Mouse (Mus musculus): ENCODE results near the gene Psmb4.
"Not testable (repeated sequence)": the region's sequence is repeated elsewhere in the genome, so short reads cannot be mapped to it uniquely, and the experiment has no call there.

Gene Psmb4

GRCm38 (mm10) chr3:94886316-94887224 is at the start of gene Psmb4:
Psmb4 (minus strand) TSS chr3:94886961.
- peak; percentile 83 for DNase-seq (ENCODE audit: extremely low spot score)

DNA sequence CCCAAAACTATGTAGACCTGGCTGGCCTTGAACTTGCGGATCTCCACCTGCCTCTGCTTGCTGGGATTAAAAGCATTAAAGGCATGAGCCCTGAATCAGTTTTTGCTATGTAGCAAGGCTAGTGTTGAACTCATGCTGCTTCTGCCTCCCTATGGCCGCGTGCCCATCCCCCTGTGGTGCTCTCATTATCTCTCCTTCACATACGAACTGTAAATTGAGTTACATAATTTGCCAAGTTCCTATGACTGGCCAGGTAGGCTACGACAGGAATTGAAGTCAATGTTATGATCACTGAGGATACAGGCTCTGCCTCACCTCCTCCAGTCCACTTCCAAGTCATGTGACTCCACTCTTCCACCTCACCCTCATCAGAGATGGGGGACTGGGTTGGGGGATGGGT is 49.4 kb upstream of the Psmb4 start:
- DNase-seq (ENCODE audit: extremely low spot score): not testable (repeated sequence)

- DNase-seq (ENCODE audit: extremely low spot score): not testable (repeated sequence)
Measured at GRCm38 (mm10) chr3:94935332-94935731, 48.6 kb upstream of the Psmb4 start.

DNA sequence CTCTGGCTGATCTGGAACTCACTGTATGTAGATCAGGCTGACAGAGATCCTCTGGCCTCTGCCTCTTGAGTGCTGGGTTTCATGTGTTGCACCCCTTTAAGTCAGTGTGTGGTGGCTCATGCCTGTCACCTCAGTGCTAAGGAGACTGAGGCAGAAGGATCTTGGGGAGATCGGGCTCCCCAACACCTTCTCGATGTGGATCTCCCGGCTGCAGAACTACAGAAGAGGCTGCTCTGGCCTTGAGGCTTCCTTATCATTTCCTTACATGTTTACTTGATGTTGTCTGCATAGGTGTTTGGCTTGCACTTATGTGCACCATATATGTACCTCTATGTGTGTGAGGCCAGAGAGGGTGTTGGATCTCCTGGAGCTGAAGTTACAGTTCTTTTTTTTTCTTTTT is 47.8 kb upstream of the Psmb4 start:
- not testable (repeated sequence) for DNase-seq (ENCODE audit: extremely low spot score)

DNA sequence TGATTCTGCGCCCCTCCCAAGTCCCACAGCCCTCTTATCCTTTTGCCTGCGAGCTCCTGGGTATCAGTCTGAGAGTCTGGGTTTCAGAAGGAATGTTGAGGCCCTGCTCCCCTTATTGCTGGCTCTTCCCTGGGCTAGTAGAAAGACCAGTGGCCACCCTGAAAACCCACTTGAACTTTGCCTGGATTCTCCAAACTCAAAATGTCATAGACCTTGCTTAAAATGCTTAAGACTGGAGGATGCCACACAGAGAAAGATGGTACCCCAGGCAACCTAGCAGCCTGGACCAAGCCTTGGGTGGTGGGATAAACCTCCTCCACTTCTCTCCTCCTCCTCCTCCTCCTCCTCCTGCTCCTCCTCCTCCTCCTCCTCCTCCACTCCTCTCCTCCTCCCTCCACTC is 46.8 kb upstream of the Psmb4 start:
- not testable (repeated sequence) for DNase-seq (ENCODE audit: extremely low spot score)

- DNase-seq (ENCODE audit: extremely low spot score): peak; percentile 58
Measured at GRCm38 (mm10) chr3:94932809-94933564, 46.2 kb upstream of the Psmb4 start, which contains the start of gene Selenbp1. Selenbp1 (plus strand) TSS chr3:94933056.

DNA sequence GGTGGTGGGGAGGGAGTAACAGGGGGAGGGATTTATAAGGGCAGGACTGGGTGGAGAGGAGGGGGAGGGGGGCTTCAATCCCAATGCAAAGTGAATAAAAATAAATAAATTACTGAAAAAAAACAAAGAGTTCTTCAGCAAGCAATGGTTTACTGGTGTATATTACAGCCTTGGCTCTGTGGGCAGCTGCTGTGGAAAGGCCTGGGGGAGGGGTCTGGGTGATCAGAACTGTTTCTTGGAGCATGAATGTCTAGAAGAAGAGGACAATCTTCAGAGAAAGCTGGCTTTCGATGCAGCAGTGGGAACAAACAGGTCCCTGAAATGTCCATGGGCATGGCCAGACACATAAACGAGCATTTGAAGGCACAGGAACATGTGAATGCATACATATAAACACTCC is 45.5 kb upstream of the Psmb4 start:
- not testable (repeated sequence) for DNase-seq (ENCODE audit: extremely low spot score)

- not testable (repeated sequence) for DNase-seq (ENCODE audit: extremely low spot score)
Measured at GRCm38 (mm10) chr3:94931427-94932082, 44.8 kb upstream of the Psmb4 start.

DNA sequence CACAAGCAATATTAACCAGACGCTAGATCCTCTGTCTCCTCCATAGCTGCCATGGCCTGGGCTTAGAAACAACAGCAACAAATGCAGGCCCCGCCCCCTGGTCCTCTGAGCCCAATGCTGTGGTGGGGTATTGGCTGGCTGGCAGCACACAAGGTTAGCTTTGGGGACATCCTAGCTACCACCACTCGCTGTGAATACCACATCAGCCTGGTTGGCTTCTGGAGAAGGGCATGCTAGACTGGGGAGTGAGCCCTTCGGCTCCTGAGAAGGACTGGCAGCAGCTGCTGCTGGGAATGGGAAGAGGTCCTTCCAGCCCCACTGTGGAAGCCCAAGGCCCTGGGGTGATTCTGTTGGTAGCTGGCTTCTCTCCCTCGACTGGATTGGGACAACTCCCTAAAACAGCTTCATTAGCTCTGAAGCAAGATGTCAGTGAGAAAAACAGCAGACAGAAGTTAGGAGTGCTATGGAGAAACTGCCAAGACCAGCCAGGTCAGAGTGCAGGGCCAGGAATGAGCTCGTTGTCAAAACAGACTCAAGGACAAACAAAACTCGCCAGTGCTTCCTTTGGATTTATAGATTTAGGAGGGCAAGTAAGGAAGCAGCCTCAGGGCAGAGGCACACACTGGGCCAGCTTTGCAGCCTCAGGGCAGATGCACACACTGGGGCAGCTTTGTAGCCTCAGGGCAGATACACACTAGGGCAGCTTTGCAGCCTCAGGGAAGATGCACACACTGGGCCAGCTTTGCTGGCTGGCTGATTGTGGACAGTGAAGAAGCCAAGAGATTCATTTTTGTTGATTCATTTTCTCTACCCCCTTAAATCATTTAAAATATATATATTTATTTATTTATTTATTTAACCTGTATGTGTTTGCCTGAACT is 43.9 kb upstream of the Psmb4 start:
- DNase-seq (ENCODE audit: extremely low spot score): not testable (repeated sequence)

DNA sequence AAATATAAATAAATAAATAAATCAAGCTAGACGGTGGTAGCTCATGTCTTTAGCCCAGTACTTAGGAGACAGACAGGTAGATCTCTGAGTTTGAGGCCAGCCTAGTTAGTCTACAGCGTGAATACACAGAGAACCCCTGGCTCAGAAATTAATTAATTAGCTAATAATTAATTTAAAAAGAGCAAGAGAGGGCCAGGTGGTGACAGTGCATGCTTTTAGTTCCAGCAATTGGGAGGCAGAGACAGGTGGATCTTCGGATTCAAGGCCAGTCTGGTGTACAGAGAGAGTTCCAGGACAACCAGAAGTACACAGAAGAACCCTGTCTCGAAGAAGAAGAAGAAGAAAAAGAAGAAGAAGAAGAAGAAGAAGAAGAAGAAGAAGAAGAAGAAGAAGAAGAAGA is 42.2 kb upstream of the Psmb4 start:
- DNase-seq (ENCODE audit: extremely low spot score): not testable (repeated sequence)

- not testable (repeated sequence) for DNase-seq (ENCODE audit: extremely low spot score)
Measured at GRCm38 (mm10) chr3:94926301-94926736, 39.6 kb upstream of the Psmb4 start.

DNA sequence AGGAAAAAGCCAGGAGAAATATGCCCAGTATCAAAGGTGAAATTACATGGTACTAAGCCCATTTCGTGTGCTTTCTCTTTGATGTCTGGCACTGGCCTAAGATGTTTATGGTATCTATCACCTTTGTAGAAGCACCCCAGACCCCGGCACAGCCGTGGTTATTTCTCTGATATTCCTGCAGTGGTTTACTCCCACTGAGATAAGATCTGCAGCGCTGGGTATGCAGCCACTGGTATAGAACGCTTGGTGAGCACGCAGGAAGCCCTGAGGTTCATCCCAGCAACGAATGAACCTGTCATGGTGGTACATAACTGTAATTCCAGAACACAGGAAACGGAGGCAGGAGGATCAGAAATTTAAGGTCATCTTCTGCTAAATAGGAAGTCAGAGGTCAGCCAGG is 37.9 kb upstream of the Psmb4 start:
- DNase-seq (ENCODE audit: extremely low spot score): no peak

DNA sequence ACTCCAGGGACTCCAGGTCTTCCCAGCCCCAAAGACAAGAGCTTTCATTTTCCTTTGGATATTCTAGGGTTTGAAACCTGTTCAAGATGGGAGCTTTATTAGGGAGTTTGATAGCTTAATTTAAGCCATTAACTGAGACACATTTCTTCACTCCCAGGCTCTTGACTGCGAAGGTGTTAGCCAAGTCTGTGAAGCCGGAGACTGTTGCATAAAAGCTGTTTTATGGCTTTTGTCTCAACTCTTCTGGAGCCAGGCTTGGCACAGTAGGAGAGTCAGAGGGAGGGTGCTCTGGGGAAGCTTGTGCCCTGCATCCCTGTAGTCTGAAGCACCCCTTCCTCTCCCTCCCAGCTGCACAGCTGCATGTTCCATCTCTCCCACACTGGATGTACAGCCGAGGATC is 35.6 kb upstream of the Psmb4 start:
- DNase-seq (ENCODE audit: extremely low spot score): no peak

DNA sequence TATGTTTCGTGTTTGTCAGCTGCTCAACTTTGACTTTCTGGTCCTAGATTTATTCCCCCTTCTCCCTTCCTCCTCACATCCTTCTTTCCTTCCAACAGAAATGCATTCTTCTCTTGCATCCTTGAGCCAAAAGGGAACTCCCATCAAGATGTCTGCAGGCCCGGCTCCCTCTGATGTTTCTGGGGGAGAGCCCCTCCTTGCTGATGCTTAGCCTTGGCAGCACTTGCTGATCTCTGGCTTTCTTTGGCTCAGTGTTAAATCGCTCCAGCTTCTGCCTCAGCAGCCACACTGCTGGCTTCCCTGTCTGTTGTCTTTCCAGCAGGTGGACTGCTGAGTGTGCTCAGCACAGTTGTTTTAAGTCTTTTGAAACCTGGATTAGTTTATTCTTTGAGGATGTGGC is 34.3 kb upstream of the Psmb4 start:
- DNase-seq (ENCODE audit: extremely low spot score): no peak

DNA sequence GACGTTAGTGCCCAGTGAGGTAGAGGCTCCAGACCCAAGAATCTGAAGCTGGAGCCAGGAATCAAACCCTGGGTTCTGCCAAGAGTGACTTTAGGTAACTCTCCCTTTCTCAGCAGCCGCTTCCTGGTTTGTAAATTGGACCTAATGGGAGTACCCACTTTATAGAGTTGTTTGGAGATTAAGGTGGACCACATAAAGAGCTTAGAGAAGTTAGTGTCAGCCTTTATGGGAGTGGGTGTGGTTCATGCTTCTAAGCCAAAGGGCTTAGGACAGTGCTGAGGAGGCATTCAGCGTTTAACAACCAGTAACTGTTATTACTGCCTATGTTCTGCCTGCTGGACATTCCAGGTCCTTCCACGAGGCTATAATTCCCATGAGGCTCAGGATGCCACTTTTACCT is 32.1 kb upstream of the Psmb4 start:
- no peak for DNase-seq (ENCODE audit: extremely low spot score)

- DNase-seq (ENCODE audit: extremely low spot score): peak; percentile 10
Measured at GRCm38 (mm10) chr3:94917816-94918361, 31.1 kb upstream of the Psmb4 start.

- DNase-seq (ENCODE audit: extremely low spot score): no peak
Measured at GRCm38 (mm10) chr3:94915903-94916741, 29.4 kb upstream of the Psmb4 start.

DNA sequence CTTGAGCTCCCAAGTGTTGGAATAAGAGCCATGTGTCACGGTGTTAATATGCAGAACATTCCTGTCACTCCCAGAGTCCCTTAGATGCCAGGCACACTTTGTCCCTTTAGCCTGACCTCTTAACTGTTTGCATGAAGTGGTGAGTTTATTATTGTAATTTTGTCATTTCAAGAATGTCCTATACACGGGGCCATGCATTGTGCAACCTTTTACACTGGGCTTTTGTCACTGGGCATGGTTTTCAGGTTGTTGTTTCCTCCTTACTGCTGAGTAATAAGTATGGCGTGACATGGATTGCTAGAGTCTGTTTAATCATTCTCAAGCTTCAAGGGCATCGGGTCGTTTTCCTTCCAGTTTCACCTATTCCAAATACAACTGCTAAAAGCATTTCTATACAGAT is 27.0 kb upstream of the Psmb4 start:
- no peak for DNase-seq (ENCODE audit: extremely low spot score)

GRCm38 (mm10) chr3:94911050-94911693 is 24.4 kb upstream of the Psmb4 start:
- no peak for DNase-seq (ENCODE audit: extremely low spot score)
